Mouse (Mus musculus): ENCODE data around the gene Cmbl.

Gene Cmbl

GRCm38 (mm10) chr15:31627277-31628154 is 62.3 kb downstream of the Cmbl start:
- DNase-seq (ENCODE audit: low read depth, low spot score) = no peak

GRCm38 (mm10) chr15:31628180-31628579 is 63.0 kb downstream of the Cmbl start:
- no peak for DNase-seq (ENCODE audit: low read depth, low spot score)

GRCm38 (mm10) chr15:31629556-31629955 is 64.4 kb downstream of the Cmbl start:
- DNase-seq (ENCODE audit: low read depth, low spot score) = no peak

GRCm38 (mm10) chr15:31631396-31631858 is 66.2 kb downstream of the Cmbl start:
- no peak for DNase-seq (ENCODE audit: low read depth, low spot score)

GRCm38 (mm10) chr15:31632478-31632877 is 67.3 kb downstream of the Cmbl start:
- DNase-seq (ENCODE audit: low read depth, low spot score) = no peak

GRCm38 (mm10) chr15:31634582-31634981 is 69.4 kb downstream of the Cmbl start:
- no peak for DNase-seq (ENCODE audit: low read depth, low spot score)

GRCm38 (mm10) chr15:31636091-31636595 is 71.0 kb downstream of the Cmbl start:
- no peak for DNase-seq (ENCODE audit: low read depth, low spot score)

All from skeletal muscle tissue, adult 2 months (tissue).